Mouse (Mus musculus) ES-Bruce4 (cell line): ENCODE results near the gene Gabrb3.

Experiments
- CTCF ChIP-seq: IDR thresholded peaks from one replicate; pipeline ENCODE4 v1.8.1; 2011; ENCODE audit warnings: low read depth, low read length
- EP300 ChIP-seq: IDR thresholded peaks from 2 replicates; pipeline ENCODE4 v1.6.1; 2011; ENCODE audit warnings: low read depth, low read length; ENCODE audit not compliant: insufficient read depth

DNA sequence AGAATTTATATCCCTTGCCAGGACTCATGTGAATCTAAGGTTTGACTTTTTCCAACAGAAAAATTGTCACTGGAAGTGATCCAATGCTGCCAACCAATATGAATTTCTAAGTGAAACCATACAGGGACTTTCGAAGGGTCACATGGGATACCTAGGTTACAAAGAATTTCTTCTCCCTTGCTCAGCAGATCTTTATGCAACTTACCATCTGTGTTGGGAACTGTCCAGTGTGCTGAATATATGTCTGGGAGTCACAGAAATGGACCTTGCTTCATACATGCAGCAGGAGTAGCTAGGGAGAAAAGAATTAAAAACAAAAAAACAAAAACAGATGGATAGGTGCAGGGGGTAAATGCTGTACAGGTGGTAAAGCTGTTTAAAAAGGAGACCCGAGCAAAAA is 327.3 kb downstream of the Gabrb3 start:
- no peak for TF ChIP-seq CTCF
- no peak for TF ChIP-seq EP300
